Mouse (Mus musculus) neural tube, embryonic 12.5 days (tissue): ENCODE measurements around the gene Lilr4b. TPM values are rescaled to one million over a fixed set of nuclear protein-coding genes. Genes with fewer than 3 reads are reported as not detected.

Experiments
- ATAC-seq: fragments of 200-750 bp; cut with Nextera tagmentation; 2 replicates; pipeline ENCODE4 v1.8.0; 2017; ENCODE audit warnings: low read depth, mild to moderate bottlenecking, moderate TSS enrichment, moderate library complexity; ENCODE audit not compliant: low FRiP score
- H3K27ac ChIP-seq: fragments of 300-500 bp; sonication (generic); 2 replicates; pipeline ENCODE4 v1.5.1; 2016
- H3K27me3 ChIP-seq: fragments of 300-500 bp; sonication (generic); replicated peaks from 2 replicates; pipeline ENCODE4 v1.6.1; 2016; ENCODE audit warnings: mild to moderate bottlenecking
- H3K36me3 ChIP-seq: fragments of 300-500 bp; sonication (generic); 2 replicates; pipeline ENCODE4 v1.6.1; 2016; ENCODE audit warnings: mild to moderate bottlenecking
- H3K4me1 ChIP-seq: fragments of 300-500 bp; sonication (generic); 2 replicates; pipeline ENCODE4 v1.6.1; 2016
- H3K4me2 ChIP-seq: fragments of 300-500 bp; sonication (generic); replicated peaks from 2 replicates; pipeline ENCODE4 v1.6.1; 2016; ENCODE audit warnings: mild to moderate bottlenecking
- H3K4me3 ChIP-seq: fragments of 300-500 bp; sonication (generic); 2 replicates; pipeline ENCODE4 v1.5.1; 2016
- H3K9ac ChIP-seq: fragments of 300-500 bp; sonication (generic); 2 replicates; pipeline ENCODE4 v1.6.1; 2016; ENCODE audit warnings: mild to moderate bottlenecking
- H3K9me3 ChIP-seq: fragments of 300-500 bp; sonication (generic); 2 replicates; pipeline ENCODE4 v1.6.1; 2016; ENCODE audit warnings: mild to moderate bottlenecking
- WGBS: fragments of 180-500 bp; shearing (Covaris S2); methylation state at CpG from one replicate; pipeline ENCODE4 v1.1.7; 2016; 5-methylcytosine and 5-hydroxymethylcytosine counted together
- polyA plus RNA-seq: library from polyadenylated mRNA; unstranded; fragments of >200 nt; fragmentation: Nextera tagmentation; extraction: Ambion mirVana; gene quantifications from 2 replicates; pipeline ENCODE4 v1.2.1, GENCODE M21; 2016

Lilr4b gene
- polyA plus RNA-seq, 1 experiment from 2014 or later = not detected

DNA sequence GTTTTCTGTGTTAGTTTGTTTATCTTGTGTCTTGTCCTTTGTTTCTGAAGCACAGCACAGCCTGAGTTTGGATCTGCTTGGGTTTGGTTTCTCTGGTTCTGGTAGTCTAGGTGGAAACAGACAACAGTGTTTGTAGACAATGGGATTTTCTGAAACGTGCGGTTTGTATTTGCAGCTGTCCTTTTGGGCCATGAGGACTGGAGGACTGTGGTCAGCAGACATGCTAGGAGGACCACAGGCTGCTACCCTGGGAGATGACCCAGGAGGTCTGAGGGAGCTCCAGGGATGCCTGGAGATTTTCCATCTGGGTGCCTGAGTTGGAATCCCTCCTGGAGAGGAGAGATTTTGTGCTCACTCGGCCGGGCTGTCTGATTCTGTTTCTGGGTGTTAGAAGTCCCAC is 46.2 kb downstream of the Lilr4b start:
- H3K27ac ChIP-seq = no peak overlapping the region
- no peak overlapping the region for H3K4me2 ChIP-seq
- H3K9ac ChIP-seq = no peak overlapping the region
- ATAC-seq = no peak
- H3K36me3 ChIP-seq = no peaks in the 10 kb centered on the region
- no peak overlapping the region for H3K4me3 ChIP-seq
- 91% methylated on average over 4 of the region's 4 CpGs for WGBS
- no peaks in the 10 kb centered on the region for H3K9me3 ChIP-seq
- no peaks in the 10 kb centered on the region for H3K27me3 ChIP-seq
- H3K4me1 ChIP-seq = no peaks in the 10 kb centered on the region

DNA sequence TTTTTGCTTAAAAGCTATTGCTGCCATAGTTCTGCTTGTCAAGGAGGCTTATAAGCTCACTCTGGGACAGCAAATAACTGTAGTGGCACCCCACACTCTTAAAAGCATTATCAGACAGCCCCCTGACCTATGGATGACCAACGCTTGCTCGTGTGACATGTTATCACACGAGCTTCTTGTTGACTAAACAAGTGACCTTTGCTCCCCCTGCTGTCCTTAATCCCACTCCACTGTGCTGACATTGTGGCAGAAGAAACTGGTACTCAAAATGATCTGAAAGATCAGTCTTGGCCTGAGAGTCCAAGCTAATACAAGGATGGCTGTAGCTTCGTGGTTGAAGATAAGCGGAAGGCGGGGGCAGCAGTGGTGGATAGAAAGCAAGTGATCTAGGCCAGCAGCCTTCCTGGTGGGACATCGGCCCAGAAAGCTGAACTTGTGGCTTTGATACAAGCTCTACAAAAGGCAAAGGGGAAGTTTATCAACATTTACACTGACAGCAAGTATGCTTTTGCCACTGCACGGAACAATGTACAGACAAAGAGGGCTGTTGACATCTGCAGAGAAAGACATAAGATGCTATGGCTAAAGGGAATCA is 48.5 kb downstream of the Lilr4b start:
- Histone ChIP-seq H3K27ac (no peak overlapping the region), H3K4me3 (no peak overlapping the region), H3K4me2 (no peak overlapping the region), H3K36me3 (no peaks in the 10 kb centered on the region), H3K4me1 (no peaks in the 10 kb centered on the region), H3K9me3 (no peaks in the 10 kb centered on the region), H3K9ac (no peak overlapping the region), H3K27me3 (no peaks in the 10 kb centered on the region)
- 78% methylated on average over 8 of the region's 8 CpGs for WGBS
- ATAC-seq = no peak

DNA sequence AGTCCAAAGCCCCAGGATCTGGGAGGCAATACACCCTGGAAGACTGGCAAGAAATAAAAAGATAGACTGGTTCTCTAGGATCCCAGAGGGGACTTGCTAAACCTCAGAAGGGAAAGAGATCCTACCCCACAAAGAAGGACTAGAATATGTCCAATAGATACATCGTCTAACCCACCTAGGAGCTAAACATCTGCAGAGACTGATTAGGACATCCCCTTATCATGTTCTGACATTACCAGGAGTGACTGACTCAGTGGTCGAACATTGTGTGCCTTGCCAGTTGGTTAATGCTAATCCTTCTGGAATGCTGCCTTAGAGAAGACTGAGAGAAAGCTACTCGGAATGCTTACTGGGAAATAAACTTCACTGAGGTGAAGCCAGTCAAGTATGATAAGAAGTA is 49.1 kb downstream of the Lilr4b start:
- no peak overlapping the region for H3K4me3 ChIP-seq
- H3K27ac ChIP-seq = no peak overlapping the region
- H3K36me3 ChIP-seq = no peaks in the 10 kb centered on the region
- WGBS = 86% methylated on average over 3 of the region's 3 CpGs
- H3K4me2 ChIP-seq = no peak overlapping the region
- no peaks in the 10 kb centered on the region for H3K9me3 ChIP-seq
- no peak overlapping the region for H3K9ac ChIP-seq
- no peak for ATAC-seq
- no peaks in the 10 kb centered on the region for H3K27me3 ChIP-seq
- H3K4me1 ChIP-seq = no peaks in the 10 kb centered on the region

DNA sequence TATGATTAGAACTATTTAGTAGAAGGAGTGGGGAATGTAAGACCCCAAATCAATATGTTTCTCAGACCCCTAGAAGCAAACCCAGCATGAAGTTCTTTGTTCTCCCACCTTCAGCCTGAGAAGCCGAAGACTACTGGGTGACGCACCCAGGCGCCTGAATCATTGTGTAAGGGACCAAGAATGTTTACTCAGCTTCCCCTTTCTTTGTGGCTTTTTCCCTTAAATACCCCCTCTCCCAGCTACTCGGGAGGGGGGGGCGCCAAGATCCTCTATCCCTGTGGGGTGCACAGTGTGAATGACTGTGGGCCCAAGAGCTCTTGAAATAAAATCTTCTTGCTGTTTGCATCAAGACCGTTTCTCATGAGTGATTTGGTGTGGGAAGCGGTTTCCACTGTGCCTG is 50.4 kb downstream of the Lilr4b start:
- Histone ChIP-seq H3K27ac (no peak overlapping the region), H3K4me3 (no peak overlapping the region), H3K4me1 (no peaks in the 10 kb centered on the region), H3K9me3 (no peaks in the 10 kb centered on the region), H3K9ac (no peak overlapping the region), H3K4me2 (no peak overlapping the region), H3K27me3 (no peaks in the 10 kb centered on the region), H3K36me3 (no peaks in the 10 kb centered on the region)
- 94% methylated on average over 7 of the region's 7 CpGs for WGBS
- no peak for ATAC-seq

Other genes starting within 250 kb of the Lilr4b start
- not detected in 2 replicates for gene Gm49339, start within 50 bp of the Lilr4b start, polyA plus RNA-seq
- gene Lilrb4a, start 10.3 kb downstream of the Lilr4b start, polyA plus RNA-seq = 1.5 and 1.8 TPM in 2 replicates
- gene Fam162b, start 109.9 kb downstream of the Lilr4b start, polyA plus RNA-seq = 0.65 and 1.2 TPM in 2 replicates
- gene Gprc6a, start 150.8 kb downstream of the Lilr4b start, polyA plus RNA-seq = not detected in 2 replicates
- gene Rfx6, start 197.1 kb downstream of the Lilr4b start, polyA plus RNA-seq = 0.08 and 0.22 TPM in 2 replicates